Mouse (Mus musculus): ENCODE data around the gene Adamts8. TPM values are rescaled to one million over a fixed set of nuclear protein-coding genes. Genes with fewer than 3 reads are reported as not detected.
A peak's percentile ranks its signal among the peaks of the same experiment; 100 is the strongest.

Adamts8 gene
- total RNA-seq, 2 experiments from 2014 or later = 10.1 to 11.8 TPM

DNA sequence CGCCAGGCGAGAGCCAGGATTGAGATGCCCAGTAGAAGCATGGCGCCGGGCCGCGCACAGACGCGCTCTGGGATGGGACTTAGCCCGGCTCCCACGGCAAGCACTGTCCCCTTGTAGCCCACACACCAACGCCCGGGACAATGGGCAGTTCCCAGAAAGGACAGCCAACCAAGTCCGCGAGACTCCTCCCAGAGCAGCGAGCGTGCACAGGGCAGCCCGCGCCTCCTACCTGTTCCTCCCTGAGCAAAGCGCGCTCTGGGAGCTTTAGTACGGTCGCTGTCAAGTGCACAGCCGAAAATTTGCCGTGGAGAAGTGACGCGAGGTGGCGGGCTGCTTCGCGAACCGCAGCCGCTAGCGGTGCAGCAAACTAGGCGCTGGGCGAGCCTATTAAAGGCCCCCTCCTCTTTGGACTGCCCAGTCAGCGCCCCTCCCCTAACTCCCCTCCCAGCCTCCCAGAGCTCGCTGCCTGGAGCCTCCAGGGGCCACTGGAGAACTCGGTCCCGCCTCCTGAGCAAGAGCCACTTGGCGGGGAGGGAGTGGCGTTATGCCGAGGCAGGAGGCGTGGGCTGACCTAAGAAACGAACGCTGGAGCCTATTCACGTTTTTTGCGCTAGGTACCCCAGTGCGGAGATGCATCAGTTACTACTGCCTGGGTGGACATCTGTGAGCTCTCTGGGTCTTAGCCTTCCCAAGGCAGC, 20.0 kb upstream of the Adamts8 start, which contains the start of gene Adamts15:
Adamts15 (minus strand) TSS at position 256 of the 698 bp plus-strand sequence.
- peak; percentile 64 for DNase-seq

DNA sequence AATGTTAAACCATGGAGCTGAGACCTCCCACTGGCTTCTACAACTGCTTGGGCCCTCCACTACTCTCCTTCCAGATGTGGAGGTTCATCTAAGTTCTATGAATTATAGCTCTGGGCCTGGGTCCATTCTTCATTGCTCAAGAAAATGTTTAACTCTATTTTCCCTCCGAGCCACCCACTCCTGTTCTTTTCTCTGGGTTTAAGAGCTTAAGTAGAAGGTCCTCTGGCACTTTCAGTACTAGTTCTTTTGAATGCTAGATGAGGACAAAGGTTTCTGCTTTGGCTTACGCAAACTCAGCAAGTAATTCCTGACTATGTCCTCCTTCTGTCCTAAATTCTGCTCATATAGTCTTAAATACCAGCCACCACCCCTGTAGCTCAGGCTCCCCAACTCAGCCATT, 13.6 kb upstream of the Adamts8 start:
- DNase-seq = no peak

DNA sequence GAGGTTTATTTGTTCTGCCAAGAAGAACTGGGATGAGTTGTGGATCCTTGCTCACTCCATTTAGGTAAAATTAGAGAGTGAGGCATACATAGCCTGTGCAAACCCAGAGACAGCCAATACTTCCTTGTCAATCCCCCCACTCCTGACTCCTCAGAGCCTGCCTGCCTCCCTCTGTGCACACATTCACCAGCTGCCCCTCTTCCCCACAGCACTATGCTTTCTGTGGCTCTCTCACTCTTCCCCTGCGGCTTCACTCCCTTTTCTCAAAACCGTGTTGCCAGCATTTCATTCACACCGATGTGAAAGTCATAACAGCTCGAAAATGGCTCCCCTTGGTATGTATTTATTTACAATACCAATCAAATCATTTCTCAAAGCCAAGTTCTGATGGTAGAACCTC, 10.0 kb upstream of the Adamts8 start:
- DNase-seq = no peak

- no peak for DNase-seq
Measured at GRCm38 (mm10) chr9:30934827-30935226, 7.5 kb upstream of the Adamts8 start.

DNA sequence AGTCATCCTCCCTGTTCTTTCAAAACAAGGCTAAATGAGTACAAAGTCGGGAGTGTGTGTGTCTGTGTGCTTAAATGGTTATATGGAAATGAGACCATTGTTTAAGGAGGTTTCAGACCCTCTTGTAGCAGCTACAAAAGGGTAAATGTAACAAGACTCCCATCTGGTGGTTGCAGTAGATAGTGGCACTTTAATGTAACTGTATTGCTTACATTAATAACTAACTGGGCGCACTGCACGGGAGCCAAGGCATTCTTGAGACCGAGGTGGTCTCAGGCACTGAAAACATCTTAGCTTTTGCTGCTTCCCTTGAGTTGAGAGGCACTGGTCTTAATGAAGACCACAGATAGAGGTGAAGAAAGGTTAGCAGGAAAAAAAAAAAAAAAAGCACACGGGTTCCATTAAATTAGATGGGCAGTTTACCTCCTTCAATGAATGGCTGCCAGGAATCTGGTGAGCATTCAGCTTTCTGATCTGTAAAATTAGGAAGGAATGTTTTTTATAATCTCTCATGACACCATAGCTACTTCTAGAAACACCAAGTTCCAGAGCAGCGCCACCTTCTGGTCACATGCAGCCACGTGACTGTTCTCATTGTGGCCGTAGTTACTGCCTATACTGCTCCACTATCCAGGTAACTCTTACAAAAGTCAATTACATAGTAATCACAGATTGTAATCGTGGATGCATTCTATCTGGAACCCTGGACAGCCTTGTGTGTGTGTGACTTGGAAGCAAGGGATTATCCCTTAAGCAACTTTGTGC, 5.5 kb upstream of the Adamts8 start:
- DNase-seq = peak; percentile 73

DNA sequence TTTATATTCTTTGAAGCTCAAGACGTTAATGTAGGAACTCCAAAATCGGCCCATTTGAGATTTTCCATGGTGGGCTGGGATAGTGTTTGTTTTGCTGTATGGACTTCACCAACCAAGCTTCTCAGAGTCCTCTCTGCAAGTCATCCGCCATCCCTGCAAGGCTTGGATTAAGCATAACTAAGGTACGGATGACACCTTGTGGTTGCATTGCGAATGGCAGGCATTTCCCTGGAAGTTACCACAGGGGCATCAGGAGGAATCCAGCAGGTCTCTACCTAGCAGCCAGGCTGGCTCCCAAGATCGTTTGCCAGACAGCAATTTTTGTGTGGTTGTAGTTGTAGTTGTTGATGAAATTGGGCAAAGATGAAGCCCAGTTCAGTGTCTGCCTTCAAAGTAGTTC, 2.0 kb upstream of the Adamts8 start:
- peak; percentile 89 for DNase-seq

- no peak for DNase-seq
Measured at GRCm38 (mm10) chr9:30943341-30943740, 979 bp downstream of the Adamts8 start.

GRCm38 (mm10) chr9:30944234-30944633, 1.9 kb downstream of the Adamts8 start:
- DNase-seq = no peak

DNA sequence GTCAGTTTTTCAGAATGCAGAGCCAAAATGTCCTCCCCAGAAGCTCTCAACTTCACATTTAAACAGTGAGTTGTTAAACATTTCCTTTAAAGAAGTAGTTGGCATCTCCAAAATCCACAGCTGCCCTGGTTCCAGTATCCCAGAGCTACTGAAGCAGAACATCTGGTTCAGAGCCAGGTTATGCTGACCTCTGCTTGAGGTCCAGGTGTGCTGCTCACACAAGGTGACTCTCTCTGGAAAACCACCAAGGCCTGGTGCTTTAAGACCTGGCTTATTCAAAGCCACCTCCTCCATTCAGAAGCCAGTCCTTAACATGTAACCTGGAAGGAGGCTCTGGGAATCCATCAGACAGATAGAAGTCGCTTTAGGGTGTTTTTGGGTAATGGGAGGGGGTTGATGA, 2.9 kb downstream of the Adamts8 start:
- no peak for DNase-seq

GRCm38 (mm10) chr9:30949422-30949821, 7.1 kb downstream of the Adamts8 start:
- no peak for DNase-seq

DNA sequence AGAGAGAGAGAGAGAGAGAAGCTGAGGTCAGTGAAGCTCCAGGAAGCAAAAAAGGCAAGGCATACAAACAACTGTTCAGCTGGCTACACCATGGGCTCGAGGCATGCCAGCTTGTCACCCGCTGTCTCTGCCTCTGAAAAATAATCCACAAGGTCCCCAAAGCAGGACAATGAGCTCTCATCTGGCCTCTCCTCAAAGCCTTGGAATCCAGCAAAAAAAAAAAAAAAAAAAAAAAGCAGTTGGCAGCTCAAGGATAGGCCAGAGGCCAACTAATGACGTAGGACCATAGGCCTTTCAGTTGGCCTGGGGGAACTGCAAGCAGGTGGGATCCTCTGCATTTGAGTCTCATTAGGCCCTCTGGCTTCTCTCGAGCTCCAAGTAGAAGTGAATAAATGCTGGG, 7.6 kb downstream of the Adamts8 start:
- DNase-seq = no peak

GRCm38 (mm10) chr9:30950592-30950991, 8.2 kb downstream of the Adamts8 start:
- DNase-seq = no peak

DNA sequence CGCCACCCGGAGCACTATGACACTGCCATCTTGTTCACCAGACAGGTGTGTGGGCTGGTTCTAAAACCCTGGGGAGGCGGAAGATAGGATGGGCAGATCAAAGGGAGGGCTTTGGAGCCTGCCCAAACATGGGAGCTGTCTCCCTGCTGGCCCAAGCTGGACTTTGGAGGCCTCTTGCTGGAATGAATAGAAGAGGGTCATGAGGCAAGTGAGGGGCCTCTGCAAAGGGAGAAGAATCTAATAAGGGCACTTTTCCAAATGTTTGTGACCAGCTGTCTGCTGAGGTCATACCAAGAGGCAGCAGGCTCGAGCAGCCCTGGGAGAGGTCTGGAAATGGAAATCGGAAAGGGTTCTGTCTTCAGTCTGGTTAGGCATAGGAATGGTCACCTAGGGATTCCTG, 9.1 kb downstream of the Adamts8 start:
- DNase-seq = no peak

DNA sequence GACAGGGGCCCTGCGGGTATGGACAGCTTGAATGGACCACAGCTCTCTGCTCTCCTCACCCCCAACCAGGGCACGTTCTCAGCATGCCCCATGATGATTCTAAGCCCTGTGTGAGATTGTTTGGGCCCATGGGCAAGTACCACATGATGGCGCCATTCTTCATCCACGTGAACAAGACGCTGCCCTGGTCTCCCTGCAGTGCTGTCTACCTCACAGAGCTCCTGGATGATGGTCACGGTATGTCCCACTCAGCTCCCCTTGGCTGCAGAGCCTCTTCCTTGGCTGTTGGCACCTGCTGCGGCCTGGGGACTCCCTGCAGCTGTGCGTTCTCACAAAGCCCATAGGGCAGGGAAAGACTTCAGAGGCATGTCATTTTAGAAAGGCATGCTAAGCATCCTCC, 10.9 kb downstream of the Adamts8 start:
- no peak for DNase-seq

GRCm38 (mm10) chr9:30955246-30955645, 12.9 kb downstream of the Adamts8 start:
- DNase-seq = no peak

DNA sequence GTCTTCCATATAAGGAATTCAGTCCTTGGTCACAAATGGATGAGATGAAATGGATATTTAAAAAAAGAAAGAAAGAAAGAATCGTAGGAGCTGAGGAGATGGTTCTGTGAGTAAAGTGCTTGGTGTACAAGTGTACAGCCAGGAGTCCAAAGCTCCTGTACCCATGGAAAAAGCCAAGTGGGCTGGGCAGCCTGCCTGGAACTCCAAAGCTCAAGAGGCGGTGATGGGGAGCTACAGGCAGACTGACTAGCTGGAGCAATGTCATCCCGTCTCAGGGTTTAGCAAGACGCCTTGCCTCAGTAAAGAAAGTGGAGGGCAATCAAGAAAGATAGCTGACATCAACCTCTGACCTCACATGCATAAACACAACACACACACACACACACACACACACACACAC, 21.4 kb downstream of the Adamts8 start:
- DNase-seq = no peak

- peak; percentile 26 for DNase-seq
Measured at GRCm38 (mm10) chr9:30964685-30965084, 22.3 kb downstream of the Adamts8 start.

- no peak for DNase-seq
Measured at GRCm38 (mm10) chr9:30966881-30967280, 24.5 kb downstream of the Adamts8 start.

DNA sequence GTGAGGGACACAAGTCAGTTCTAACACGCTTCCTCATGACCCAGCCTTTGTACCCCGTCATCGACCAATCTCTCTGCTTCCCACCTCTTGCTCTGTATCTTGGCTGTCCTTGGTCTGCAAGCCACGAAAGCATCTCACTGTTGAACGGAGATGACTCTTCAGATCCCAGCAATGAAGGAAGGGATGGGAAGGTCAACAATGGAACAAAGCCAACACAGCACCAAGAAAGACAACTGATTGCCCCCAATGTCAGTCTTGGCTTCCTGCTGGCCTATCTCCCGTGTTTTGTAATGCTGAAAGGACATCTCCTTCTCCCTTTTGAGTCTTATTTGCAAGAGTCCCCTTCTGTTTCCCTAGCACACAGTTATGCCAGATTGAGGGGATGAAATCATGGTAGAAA, 25.8 kb downstream of the Adamts8 start:
- no peak for DNase-seq

- DNase-seq = no peak
Measured at GRCm38 (mm10) chr9:30970001-30970400, 27.6 kb downstream of the Adamts8 start.

GRCm38 (mm10) chr9:30971967-30972366, 29.6 kb downstream of the Adamts8 start:
- DNase-seq = no peak

GRCm38 (mm10) chr9:30976339-30977023, 34.1 kb downstream of the Adamts8 start:
- no peak for DNase-seq

DNA sequence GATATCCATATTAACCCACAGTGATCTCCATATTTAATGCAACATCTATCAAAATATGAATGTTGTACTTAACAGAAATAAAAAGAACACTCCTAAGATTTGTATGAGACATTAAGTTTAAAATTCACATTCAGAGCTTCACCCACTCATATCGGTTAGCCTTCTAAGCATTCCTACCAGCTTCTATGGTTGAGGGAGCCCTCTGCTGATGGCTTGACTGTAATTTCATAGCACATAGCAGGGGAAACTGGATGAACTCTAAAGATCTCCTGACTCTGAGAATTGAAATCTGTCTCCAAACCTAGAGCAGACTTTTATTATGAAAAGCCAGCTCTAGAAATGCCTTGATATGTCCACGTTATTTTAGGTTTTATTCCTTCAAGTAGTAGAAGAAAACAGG, 38.1 kb downstream of the Adamts8 start:
- DNase-seq = no peak
